Mouse (Mus musculus): Measurements from ENCODE around the gene Olfr432. TPM values are rescaled to one million over a fixed set of nuclear protein-coding genes. Genes with fewer than 3 reads are reported as not detected.
"Not testable (repeated sequence)": the region's sequence is repeated elsewhere in the genome, so short reads cannot be mapped to it uniquely, and the experiment has no call there.

Gene Olfr432
- 0.10 to 0.21 TPM (median 0.19 TPM) in 3 replicates for total RNA-seq (2017)

GRCm38 (mm10) chr1:174048893-174049292, at the start of gene Olfr432:
Olfr432 (plus strand) TSS chr1:174049205.
- ATAC-seq (replicated peaks; ENCODE audit: insufficient number of reproducible peaks, low FRiP score, low TSS enrichment, poor library complexity, severe bottlenecking) = no peak

DNA sequence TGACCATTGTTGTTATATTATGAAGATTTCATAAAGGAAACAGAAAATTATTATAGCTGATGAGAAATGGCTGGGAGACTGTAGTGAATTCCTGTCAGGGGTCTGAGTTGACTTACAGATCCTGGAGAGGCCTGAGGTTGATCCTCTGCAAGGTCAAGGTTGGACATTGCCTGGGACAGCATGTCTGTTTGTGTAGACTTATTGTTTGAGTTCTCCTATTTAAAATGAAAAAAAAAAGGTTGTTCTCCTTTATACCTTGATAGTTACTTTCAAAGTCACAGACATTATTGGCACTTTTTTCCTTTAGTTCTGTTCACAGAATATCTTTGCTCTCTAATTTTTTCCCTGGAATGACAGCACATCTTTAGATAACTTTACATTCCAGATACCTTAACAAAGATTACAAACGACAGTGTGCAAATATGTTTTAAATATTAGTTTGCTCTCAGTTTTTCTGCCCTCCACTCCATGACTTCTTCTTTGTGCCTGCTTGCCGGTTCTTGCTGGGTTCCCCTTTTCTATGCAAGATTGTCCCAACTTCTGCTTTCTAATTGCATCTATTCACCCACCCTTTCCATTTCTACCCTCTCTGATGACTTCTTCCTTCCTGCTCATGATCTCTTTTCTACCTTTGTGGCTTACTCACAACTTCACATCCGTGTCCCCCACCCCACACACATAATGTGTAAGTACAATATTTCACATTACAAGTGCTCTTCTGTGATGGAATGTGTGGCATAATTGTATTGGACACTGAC, 44.5 kb upstream of the Olfr432 start:
- ATAC-seq (replicated peaks; ENCODE audit: insufficient number of reproducible peaks, low FRiP score, low TSS enrichment, poor library complexity, severe bottlenecking) = peak; percentile 96

DNA sequence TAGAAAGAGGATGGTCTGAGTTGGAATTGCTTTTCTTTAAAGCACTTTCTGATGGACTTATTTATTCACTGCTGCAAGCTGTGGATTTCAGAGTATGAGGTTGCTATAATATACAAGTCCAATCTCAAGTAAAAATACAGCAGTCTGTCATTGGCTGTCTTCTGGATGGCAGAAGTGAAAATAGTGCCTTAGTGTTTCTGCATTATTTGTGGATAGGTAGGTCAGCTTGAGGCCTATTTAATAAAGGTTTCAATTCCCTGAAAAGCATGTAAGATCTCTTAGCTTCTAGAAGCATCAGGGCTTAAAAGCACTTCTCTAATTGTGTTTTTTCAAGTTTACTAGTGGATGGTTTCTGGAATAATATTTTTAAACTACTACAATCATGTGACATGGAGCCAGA, 42.0 kb upstream of the Olfr432 start:
- ATAC-seq (replicated peaks; ENCODE audit: insufficient number of reproducible peaks, low FRiP score, low TSS enrichment, poor library complexity, severe bottlenecking) = not testable (repeated sequence)

DNA sequence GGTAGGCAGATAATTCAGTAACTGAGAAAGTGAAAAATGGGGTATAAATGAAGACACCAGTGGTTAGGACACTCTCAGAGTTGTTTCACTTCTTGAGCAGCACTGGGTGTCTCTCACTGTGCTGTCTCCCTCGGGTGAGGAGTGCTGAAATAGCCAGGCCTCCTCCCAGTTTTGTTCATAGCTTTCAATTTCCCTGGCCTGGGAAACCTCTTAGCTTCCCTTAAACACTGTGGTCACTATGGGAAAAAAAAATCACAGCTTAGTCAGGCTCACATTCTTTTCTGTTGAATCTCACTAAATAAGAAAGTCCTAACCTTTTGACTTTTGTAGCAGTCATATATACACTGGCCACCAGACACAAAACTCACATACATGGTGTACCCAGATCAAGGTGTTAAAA, 17.3 kb upstream of the Olfr432 start, which contains the start of gene Ifi205:
Ifi205 (minus strand) TSS at position 113 of the 400 bp plus-strand sequence.
- ATAC-seq (replicated peaks; ENCODE audit: insufficient number of reproducible peaks, low FRiP score, low TSS enrichment, poor library complexity, severe bottlenecking) = no peak

DNA sequence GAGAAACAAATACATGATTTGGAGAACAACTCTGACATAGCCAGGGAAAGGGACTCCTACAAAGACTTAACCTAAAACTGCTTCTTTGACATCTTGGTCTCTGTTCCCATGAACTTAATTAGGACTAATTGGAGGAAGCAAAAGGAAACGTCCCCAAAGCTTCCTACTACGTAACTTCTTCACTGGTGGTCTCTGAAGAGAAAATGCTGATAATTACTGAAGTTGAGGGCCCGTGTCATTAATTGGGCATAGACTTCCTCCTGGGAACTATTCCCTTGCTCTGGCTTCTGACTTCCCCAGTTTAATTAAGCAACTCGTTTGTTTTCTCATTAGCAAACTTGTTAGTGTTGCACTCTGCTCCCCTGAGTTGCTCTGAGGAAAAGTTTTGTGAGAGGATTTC, 13.2 kb upstream of the Olfr432 start:
- no peak for ATAC-seq (replicated peaks; ENCODE audit: insufficient number of reproducible peaks, low FRiP score, low TSS enrichment, poor library complexity, severe bottlenecking)

GRCm38 (mm10) chr1:174038480-174038879, 10.5 kb upstream of the Olfr432 start:
- ATAC-seq (replicated peaks; ENCODE audit: insufficient number of reproducible peaks, low FRiP score, low TSS enrichment, poor library complexity, severe bottlenecking) = no peak

DNA sequence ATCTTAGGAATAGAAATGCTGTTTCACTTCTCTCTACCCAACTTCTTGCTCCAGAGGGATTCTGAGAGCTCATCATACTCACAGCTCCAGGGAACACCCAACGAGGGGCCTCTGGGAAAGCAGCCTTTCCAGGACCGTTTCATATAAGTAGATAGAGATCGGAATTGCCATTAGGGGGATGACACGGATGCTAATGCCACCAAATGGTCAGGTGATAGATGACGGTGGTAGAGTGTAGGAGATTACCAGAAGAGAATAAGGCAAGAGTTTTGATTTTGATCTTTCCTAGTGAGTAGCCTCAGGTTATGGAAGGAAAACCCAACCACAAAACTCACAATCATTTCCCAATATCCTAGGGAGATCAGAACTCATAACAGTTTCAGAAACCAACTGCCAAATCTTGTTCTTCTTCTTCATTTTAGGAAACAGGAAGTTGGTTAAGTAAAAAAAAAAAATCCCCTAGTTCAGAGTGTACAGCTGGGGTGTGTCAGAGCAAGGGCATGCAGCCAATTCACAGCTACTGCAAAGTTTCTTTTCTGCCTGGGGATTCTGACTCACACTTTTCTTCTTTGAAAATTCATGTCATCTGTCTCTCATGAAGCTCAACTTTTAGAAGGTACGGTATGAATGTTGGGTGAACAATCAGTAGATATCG, 8.4 kb upstream of the Olfr432 start, which contains the start of gene Olfr433:
Olfr433 (plus strand) TSS at position 183 of the 655 bp plus-strand sequence.
- ATAC-seq (replicated peaks; ENCODE audit: insufficient number of reproducible peaks, low FRiP score, low TSS enrichment, poor library complexity, severe bottlenecking) = peak; percentile 72

- peak; percentile 52; the same call in 1 of the 2 replicates for ATAC-seq (replicated peaks; ENCODE audit: insufficient number of reproducible peaks, low FRiP score, low TSS enrichment, poor library complexity, severe bottlenecking)
Measured at GRCm38 (mm10) chr1:174042091-174042884, 6.7 kb upstream of the Olfr432 start.

DNA sequence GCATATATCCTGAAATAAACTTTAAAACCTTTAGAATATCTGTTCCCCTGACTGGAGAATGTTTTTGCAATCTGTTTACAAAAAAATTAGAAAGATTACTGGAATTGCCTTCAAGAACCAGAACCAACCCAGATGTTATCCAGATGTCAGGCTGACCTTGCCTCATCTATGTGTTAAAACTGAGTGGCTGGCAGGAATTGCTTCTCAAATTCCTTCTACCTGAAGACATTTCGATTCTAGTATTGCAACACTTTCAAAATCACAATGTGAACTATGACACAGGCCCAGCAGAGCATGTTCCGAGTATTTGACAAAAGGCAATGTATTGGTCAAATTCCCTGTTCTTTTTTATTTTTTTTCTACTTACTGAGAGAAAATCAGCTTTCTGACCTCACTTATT, 4.6 kb upstream of the Olfr432 start:
- no peak for ATAC-seq (replicated peaks; ENCODE audit: insufficient number of reproducible peaks, low FRiP score, low TSS enrichment, poor library complexity, severe bottlenecking)

GRCm38 (mm10) chr1:174048227-174048626, 778 bp upstream of the Olfr432 start:
- peak; percentile 53 for ATAC-seq (replicated peaks; ENCODE audit: insufficient number of reproducible peaks, low FRiP score, low TSS enrichment, poor library complexity, severe bottlenecking)

DNA sequence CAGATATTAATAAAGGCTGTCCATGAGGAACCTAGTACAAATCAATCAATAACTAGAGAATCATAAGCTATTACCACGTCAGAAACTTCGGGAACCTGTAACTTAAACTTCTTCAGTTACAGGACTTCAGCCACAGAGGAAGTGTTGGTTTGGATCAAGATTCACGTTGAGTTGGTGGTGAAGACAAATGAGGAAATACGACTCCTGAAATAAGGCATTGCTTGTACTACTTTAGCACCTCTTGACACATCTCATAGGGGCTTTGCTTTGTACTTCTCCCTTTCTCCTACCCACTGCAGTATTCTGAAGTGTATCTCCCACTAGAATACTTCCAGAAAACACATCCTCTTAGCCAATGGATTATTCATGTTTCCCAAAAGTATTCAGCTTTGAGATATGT, 352 bp downstream of the Olfr432 start:
- ATAC-seq (replicated peaks; ENCODE audit: insufficient number of reproducible peaks, low FRiP score, low TSS enrichment, poor library complexity, severe bottlenecking) = peak; percentile 51

- ATAC-seq (replicated peaks; ENCODE audit: insufficient number of reproducible peaks, low FRiP score, low TSS enrichment, poor library complexity, severe bottlenecking) = peak; percentile 30; the same call in 1 of the 2 replicates
Measured at GRCm38 (mm10) chr1:174050532-174050931, 1.5 kb downstream of the Olfr432 start.

GRCm38 (mm10) chr1:174051515-174051914, 2.5 kb downstream of the Olfr432 start:
- ATAC-seq (replicated peaks; ENCODE audit: insufficient number of reproducible peaks, low FRiP score, low TSS enrichment, poor library complexity, severe bottlenecking) = no peak

GRCm38 (mm10) chr1:174051931-174052536, 3.0 kb downstream of the Olfr432 start:
- ATAC-seq (replicated peaks; ENCODE audit: insufficient number of reproducible peaks, low FRiP score, low TSS enrichment, poor library complexity, severe bottlenecking) = peak; percentile 52; the same call in 1 of the 2 replicates

DNA sequence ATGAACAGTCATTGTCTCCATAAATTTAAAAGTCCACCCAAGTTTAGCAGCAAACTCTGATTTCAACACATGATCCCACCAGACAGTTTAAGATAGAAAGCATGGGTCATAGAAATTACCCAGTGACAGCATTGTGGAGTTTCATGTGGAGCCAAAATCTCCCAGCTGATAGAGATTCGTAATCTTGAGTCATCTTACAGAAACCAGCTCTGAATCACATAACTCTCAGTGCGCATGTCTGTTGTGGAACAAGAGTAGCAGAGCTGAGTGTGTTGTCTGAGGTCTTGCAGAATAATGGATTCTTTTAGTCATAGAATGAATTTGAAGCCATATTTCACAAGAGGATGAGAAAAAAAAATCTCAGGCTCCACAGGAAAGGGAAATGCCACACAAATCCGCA, 4.0 kb downstream of the Olfr432 start:
- no peak for ATAC-seq (replicated peaks; ENCODE audit: insufficient number of reproducible peaks, low FRiP score, low TSS enrichment, poor library complexity, severe bottlenecking)

- ATAC-seq (replicated peaks; ENCODE audit: insufficient number of reproducible peaks, low FRiP score, low TSS enrichment, poor library complexity, severe bottlenecking) = no peak
Measured at GRCm38 (mm10) chr1:174055248-174055647, 6.2 kb downstream of the Olfr432 start.

GRCm38 (mm10) chr1:174066305-174066704, 17.3 kb downstream of the Olfr432 start, which contains the start of gene Olfr430:
Olfr430 (plus strand) TSS chr1:174066605.
- no peak for ATAC-seq (replicated peaks; ENCODE audit: insufficient number of reproducible peaks, low FRiP score, low TSS enrichment, poor library complexity, severe bottlenecking)

GRCm38 (mm10) chr1:174084031-174084430, 35.0 kb downstream of the Olfr432 start, which contains the start of gene Olfr429:
Olfr429 (plus strand) TSS chr1:174084331.
- no peak for ATAC-seq (replicated peaks; ENCODE audit: insufficient number of reproducible peaks, low FRiP score, low TSS enrichment, poor library complexity, severe bottlenecking)

GRCm38 (mm10) chr1:174096591-174096990, 47.6 kb downstream of the Olfr432 start, which contains the start of gene Olfr427:
Olfr427 (plus strand) TSS chr1:174096891.
- no peak for ATAC-seq (replicated peaks; ENCODE audit: insufficient number of reproducible peaks, low FRiP score, low TSS enrichment, poor library complexity, severe bottlenecking)
